ENCODE assay signal across 8 mouse cellular contexts in genomic region chr5:96998566-96998907, GRCm38 (mm10). TPM values are rescaled to one million over a fixed set of nuclear protein-coding genes. Genes with fewer than 3 reads are reported as not detected.
DNase-seq lines count a peak whose midpoint lies in the region; ATAC-seq and TF ChIP-seq lines count a peak whose summit lies in the region.

No protein-coding gene starts in this region.

- TF ChIP-seq POLR2A in testis, adult 2 months (IDR thresholded peaks at IDR 0.05; ENCODE audit: control insufficient read depth, low read depth, low read length) = no peak

- H3K4me3 ChIP-seq in erythroblast, embryonic 14.5 days (replicated peaks) = peak overlapping the region; percentile 79
- peak overlapping the region; percentile 87 for H3K4me3 ChIP-seq in testis, adult 2 months (ENCODE audit: control insufficient read depth, low read depth, low read length)
- peak overlapping the region; percentile 94 for H3K4me3 ChIP-seq in liver, embryonic 13.5 days (replicated peaks)

- no peaks in the 10 kb centered on the region for H3K27me3 ChIP-seq in erythroblast, embryonic 14.5 days (ENCODE audit: control insufficient read depth)
- no peaks in the 10 kb centered on the region for H3K27me3 ChIP-seq in testis, adult 2 months (ENCODE audit: control insufficient read depth, insufficient read depth, low read length)
- H3K27me3 ChIP-seq in liver, embryonic 13.5 days = no peaks in the 10 kb centered on the region

- peaks cover 78% of the 10 kb centered on the region for H3K4me1 ChIP-seq in erythroblast, embryonic 14.5 days (ENCODE audit: control insufficient read depth)
- H3K4me1 ChIP-seq in testis, adult 2 months (ENCODE audit: control insufficient read depth, insufficient read depth, low read length) = peaks cover 5% of the 10 kb centered on the region
- H3K4me1 ChIP-seq in liver, embryonic 13.5 days (replicated peaks) = peaks cover 81% of the 10 kb centered on the region

- WGBS in liver, embryonic 13.5 days (ENCODE audit: insufficient replicate concordance) = 2% methylated on average over 6 of the region's 6 CpGs

- TF ChIP-seq CTCF in testis, adult 2 months (IDR thresholded peaks at IDR 0.05; ENCODE audit: control insufficient read depth, insufficient read depth, insufficient replicate concordance, low read depth, low read length) = no peak

- H3K4me2 ChIP-seq in liver, embryonic 13.5 days = peak overlapping the region; percentile 75

- H3K36me3 ChIP-seq in erythroblast, embryonic 14.5 days (ENCODE audit: control insufficient read depth) = peaks cover 59% of the 10 kb centered on the region
- H3K36me3 ChIP-seq in testis, adult 2 months (ENCODE audit: control insufficient read depth, insufficient read depth, low read length) = no peaks in the 10 kb centered on the region
- peaks cover 27% of the 10 kb centered on the region for H3K36me3 ChIP-seq in liver, embryonic 13.5 days

- no peak; the same call in 1 of the 2 replicates for ATAC-seq in erythroblast, adult 5-6 weeks (replicated peaks; ENCODE audit: low FRiP score, poor library complexity, severe bottlenecking)
- ATAC-seq in liver, embryonic 13.5 days (ENCODE audit: low read depth) = no peak

- DNase-seq in testis, postnatal 10 days (ENCODE audit: low spot score) = no peak
- DNase-seq in liver, embryonic 13.5 days = no peak
- no peak for DNase-seq in right cerebral cortex, postnatal 25 days
- DNase-seq in ovary, adult 18-20 months (ENCODE audit: low spot score) = no peak
- no peak for DNase-seq in embryo, embryonic 11 days

- H3K27ac ChIP-seq in testis, adult 2 months (ENCODE audit: control insufficient read depth, insufficient read depth, low read depth, low read length) = peak overlapping the region; percentile 68
- peak overlapping the region; percentile 98 for H3K27ac ChIP-seq in liver, embryonic 13.5 days

- H3K9me3 ChIP-seq in erythroblast, embryonic 14.5 days (ENCODE audit: control insufficient read depth, low read length) = no peaks in the 10 kb centered on the region
- H3K9me3 ChIP-seq in liver, embryonic 13.5 days (replicated peaks) = no peaks in the 10 kb centered on the region

- H3K9ac ChIP-seq in liver, embryonic 13.5 days = peak overlapping the region; percentile 98

RNA-seq across cellular contexts. Expression of gene Bmp2k, which starts 1.0 kb away (rescaled TPM):
- 2.1 and 2.5 TPM in 2 replicates for polyA plus RNA-seq in erythroblast, embryonic 14.5 days (2012)
- total RNA-seq in erythroblast, adult 5-6 weeks (2015; ENCODE audit: low replicate concordance) = 268 and 286 TPM in 2 replicates
- 270 and 271 TPM in 2 replicates for total RNA-seq in erythroblast, adult 5-6 weeks (2017; ENCODE audit: low replicate concordance)
- polyA plus RNA-seq in testis, adult 2 months (2012; rRNA removed) = 5.9 and 6.6 TPM in 2 replicates
- 34.7 and 39.3 TPM in 2 replicates for polyA plus RNA-seq in liver, embryonic 13.5 days (2015; fragmentation: Nextera tagmentation; extraction: Ambion mirVana)
